Mouse (Mus musculus) cerebellum, adult 2 months (tissue): Measurements from ENCODE around the gene Nckap5l.

Experiments
- CTCF ChIP-seq: fragments of 200-500 bp; IDR thresholded peaks from 2 replicates; pipeline ENCODE4 v1.5.1; 2011; ENCODE audit warnings: low read depth, mild to moderate bottlenecking, control low read depth, low read length, moderate library complexity, borderline replicate concordance; ENCODE audit not compliant: insufficient read depth
- POLR2A ChIP-seq: fragments of 200-500 bp; IDR thresholded peaks from 2 replicates; pipeline ENCODE4 v1.6.1; 2011; ENCODE audit warnings: low read length, control low read depth, borderline replicate concordance; ENCODE audit not compliant: insufficient read depth

GRCm38 (mm10) chr15:99503256-99503655 is 45.7 kb upstream of the Nckap5l start:
- no peak for TF ChIP-seq POLR2A
- TF ChIP-seq CTCF = no peak
